Comparison of ENCODE assay signal across 7 mouse cellular contexts in genomic region chr5:113489617-113490016, GRCm38 (mm10). TPM values are rescaled to one million over a fixed set of nuclear protein-coding genes. Genes with fewer than 3 reads are reported as not detected.
"Had no signal": no experiment of that assay in that cellular context is flagged by ENCODE, and none has a peak within 500 bp of the region (broad histone marks: within the 10 kb centered on the region; RNA-seq: fewer than 3 reads in every experiment).

No protein-coding gene starts in this region.

- H3K27ac ChIP-seq: liver, embryonic 14.5 days had no signal

- H3K9me3 ChIP-seq: limb, embryonic 13.5 days had no signal

- DNase-seq: lung, adult 18-20 months; spleen, adult 18-20 months; thymus, adult 18-20 months; thymus, postnatal 14 days had no signal

- H3K36me3 ChIP-seq: limb, embryonic 13.5 days had no signal

- H3K9ac ChIP-seq: liver, embryonic 14.5 days had no signal

RNA-seq across cellular contexts. Expression of gene Wscd2, which starts 0.5 kb away (rescaled TPM):
- total RNA-seq: megakaryocyte-erythroid progenitor cell, adult 5-6 weeks had no signal
